Comparison of ENCODE assay signal across 15 mouse cellular contexts in the genomic region with DNA sequence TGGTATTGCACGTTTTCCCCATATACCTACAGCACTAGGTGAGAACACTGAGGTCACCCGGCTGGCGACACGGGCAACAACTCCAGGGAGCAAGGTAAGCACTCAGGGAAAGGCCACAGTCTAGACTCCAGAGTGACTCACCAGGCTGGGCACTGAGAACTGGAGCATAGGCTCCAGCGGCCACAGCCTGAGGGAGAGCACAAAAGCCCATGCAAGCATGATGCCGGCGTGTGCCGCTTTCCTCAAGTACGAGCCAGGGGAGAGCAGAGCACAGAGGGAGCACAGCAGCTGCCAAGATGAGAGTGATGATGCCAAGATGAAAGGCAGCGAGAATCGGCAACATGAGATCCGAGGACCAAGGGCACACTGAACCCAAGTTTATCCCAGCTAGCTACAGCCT. TPM values are rescaled to one million over a fixed set of nuclear protein-coding genes. Genes with fewer than 3 reads are reported as not detected.
DNase-seq lines count a peak whose midpoint lies in the region; ATAC-seq and TF ChIP-seq lines count a peak whose summit lies in the region.
"Had no signal": no experiment of that assay in that cellular context is flagged by ENCODE, and none has a peak within 500 bp of the region (broad histone marks: within the 10 kb centered on the region; RNA-seq: fewer than 3 reads in every experiment).

No protein-coding gene starts in this region.

- peak overlapping the region; percentile 40 for H3K27ac ChIP-seq in gastrocnemius, adult 2 months
- H3K27ac ChIP-seq: embryonic facial prominence, embryonic 13.5 days; heart, embryonic 13.5 days; hindbrain, embryonic 14.5 days; liver, embryonic 13.5 days; neural tube, embryonic 12.5 days had no signal

- ATAC-seq in erythroblast, adult 5-6 weeks (replicated peaks; ENCODE audit: low FRiP score, poor library complexity, severe bottlenecking), result no peak

- intact Hi-C loops in gastrocnemius, adult 2 months (cut with DNase I), result no loop called here

- no peak overlapping the region for H3K4me3 ChIP-seq in gastrocnemius, adult 2 months
- H3K4me3 ChIP-seq: embryonic facial prominence, embryonic 13.5 days; heart, embryonic 13.5 days; liver, embryonic 13.5 days; neural tube, embryonic 12.5 days had no signal

- DNase-seq in adrenal gland, adult 2 months, result peak; percentile 75
- no peak for DNase-seq in adrenal gland, adult 18-20 months (ENCODE audit: low spot score in 2 of 2)
- DNase-seq in gastrocnemius, adult 2 months, result peak; percentile 58
- DNase-seq in gastrocnemius, postnatal 4 days (ENCODE audit: low spot score in 2 of 2), result no peak
- peak; percentile 29 for DNase-seq in retina, postnatal 1 day
- no peak for DNase-seq in retina, embryonic 14.5 days (ENCODE audit: low spot score)
- no peak for DNase-seq in ovary, postnatal 14 days (ENCODE audit: low spot score)
- DNase-seq: kidney, adult 9 months; liver, embryonic 13.5 days; midbrain, embryonic 14.5 days had no signal

- TF ChIP-seq CTCF in gastrocnemius, adult 2 months (IDR thresholded peaks at IDR 0.05), result no peak

RNA-seq across cellular contexts. Expression of a gene that starts 23.4 kb away (rescaled TPM):
- total RNA-seq in adrenal gland, adult 2 months (2021), result 10 to 100 TPM; 47.5 to 76.2 TPM
- polyA plus RNA-seq in adrenal gland, adult 2 months (2012; rRNA removed), result 78.1 and 85.2 TPM in 2 replicates
- total RNA-seq in adrenal gland, adult 18-20 months (2021), result 10 to 100 TPM; 54.9 to 62.9 TPM
- total RNA-seq in gastrocnemius, adult 2 months (2021), result 10 to 100 TPM; 38.3 to 43.3 TPM
- 10 to 100 TPM; 44.2 to 44.3 TPM for total RNA-seq in gastrocnemius, postnatal 4 days (2021)
- total RNA-seq in erythroblast, adult 5-6 weeks (2015; ENCODE audit: low replicate concordance), result 0.96 and 3.3 TPM in 2 replicates
- total RNA-seq in erythroblast, adult 5-6 weeks (2017; ENCODE audit: low replicate concordance), result 1.4 and 5.3 TPM in 2 replicates

RNA-seq across cellular contexts. Expression of a gene that starts 23.6 kb away (rescaled TPM):
- total RNA-seq in adrenal gland, adult 2 months (2021), result 10 to 100 TPM; 10.2 to 14.4 TPM
- polyA plus RNA-seq in adrenal gland, adult 2 months (2012; rRNA removed), result 53.9 and 61.2 TPM in 2 replicates
- 10 to 100 TPM; 12.3 to 15.4 TPM for total RNA-seq in adrenal gland, adult 18-20 months (2021)
- total RNA-seq in gastrocnemius, adult 2 months (2021), result 1 to 10 TPM; 4.5 to 5.5 TPM
- 1 to 10 TPM; 8.7 to 9.6 TPM for total RNA-seq in gastrocnemius, postnatal 4 days (2021)
- total RNA-seq in erythroblast, adult 5-6 weeks (2015; ENCODE audit: low replicate concordance), result 1.5 and 1.9 TPM in 2 replicates
- 1.1 and 3.8 TPM in 2 replicates for total RNA-seq in erythroblast, adult 5-6 weeks (2017; ENCODE audit: low replicate concordance)

RNA-seq across cellular contexts. Expression of a gene that starts 29.0 kb away (rescaled TPM):
- total RNA-seq in adrenal gland, adult 2 months (2021), result 100 to 1,000 TPM; 119 to 148 TPM
- 132 and 146 TPM in 2 replicates for polyA plus RNA-seq in adrenal gland, adult 2 months (2012; rRNA removed)
- 100 to 1,000 TPM; 147 to 177 TPM for total RNA-seq in adrenal gland, adult 18-20 months (2021)
- 10 to 100 TPM; 32.2 to 51.7 TPM for total RNA-seq in gastrocnemius, adult 2 months (2021)
- 100 to 1,000 TPM in 1 of 2 experiments, 10 to 100 TPM in 1; 88.6 to 100 TPM for total RNA-seq in gastrocnemius, postnatal 4 days (2021)
- 7.7 and 10.7 TPM in 2 replicates for total RNA-seq in erythroblast, adult 5-6 weeks (2015; ENCODE audit: low replicate concordance)
- 22.4 and 39.9 TPM in 2 replicates for total RNA-seq in erythroblast, adult 5-6 weeks (2017; ENCODE audit: low replicate concordance)

RNA-seq across cellular contexts. Expression of a gene that starts 35.5 kb away (rescaled TPM):
- 100 to 1,000 TPM in 1 of 2 experiments, 10 to 100 TPM in 1; 74.3 to 121 TPM for total RNA-seq in adrenal gland, adult 2 months (2021)
- polyA plus RNA-seq in adrenal gland, adult 2 months (2012; rRNA removed), result 33.6 and 50.6 TPM in 2 replicates
- total RNA-seq in adrenal gland, adult 18-20 months (2021), result 10 to 100 TPM; 11.7 to 90.0 TPM
- total RNA-seq in gastrocnemius, adult 2 months (2021), result 1 to 10 TPM; 5.3 to 9.5 TPM
- 10 to 100 TPM; 22.5 to 24.4 TPM for total RNA-seq in gastrocnemius, postnatal 4 days (2021)
- total RNA-seq in erythroblast, adult 5-6 weeks (2015; ENCODE audit: low replicate concordance), result 5.6 and 6.7 TPM in 2 replicates
- 2.0 and 7.1 TPM in 2 replicates for total RNA-seq in erythroblast, adult 5-6 weeks (2017; ENCODE audit: low replicate concordance)

Comparison
In these comparisons a context has a peak if more than half of its experiments do, and no peak if none do; other contexts are left out.
1. DNase-seq: peak in adrenal gland, adult 2 months (single experiment), gastrocnemius, adult 2 months (single experiment) and retina, postnatal 1 day (single experiment); none in adrenal gland, adult 18-20 months (0 of 2), gastrocnemius, postnatal 4 days (0 of 2), retina, embryonic 14.5 days (single experiment) and ovary, postnatal 14 days (single experiment).
2. RNA of a gene that starts 23.4 kb away (total RNA-seq): 47.5 to 76.2 TPM in adrenal gland, adult 2 months, 54.9 to 62.9 TPM in adrenal gland, adult 18-20 months, 44.2 to 44.3 TPM in gastrocnemius, postnatal 4 days and 38.3 to 43.3 TPM in gastrocnemius, adult 2 months; 0.96 to 5.3 TPM in erythroblast, adult 5-6 weeks; every median in the first group is over 4 times any median in the second.